Mouse (Mus musculus) heart, postnatal 14 days (tissue): Measurements from ENCODE around the gene Cdh1. TPM values are rescaled to one million over a fixed set of nuclear protein-coding genes. Genes with fewer than 3 reads are reported as not detected.

ENCODE experiments used
- DNase-seq, 2 experiments: peaks; one replicate each; pipeline ENCODE4 v3.0.0; 2021 to 2022
- intact Hi-C: fragments of 180-260 bp; cut with DNase I; formaldehyde crosslinking; loops from one replicate; pipeline ENCODE4 v1.15.1; 2025
- total RNA-seq, 2 experiments: library from RNA; stranded (reverse); gene quantifications; 2 replicates each; pipeline ENCODE4 v1.2.3; 2021

Gene Cdh1
- total RNA-seq, 2 experiments from 2014 or later: 0.39 to 0.96 TPM

GRCm38 (mm10) chr8:106619549-106620245 lies 16.5 kb downstream of the Cdh1 start:
- peak; percentile 29 to 45 for DNase-seq
- intact Hi-C loops: no loop called here

- DNase-seq: no peak
- intact Hi-C loops: no loop called here
These were observed 17.3 kb downstream of the Cdh1 start for GRCm38 (mm10) chr8:106620488-106620887.

GRCm38 (mm10) chr8:106623016-106623415 lies 19.9 kb downstream of the Cdh1 start:
- intact Hi-C loops: no loop called here
- DNase-seq: no peak

GRCm38 (mm10) chr8:106623451-106623850 lies 20.3 kb downstream of the Cdh1 start:
- intact Hi-C loops: no loop called here
- no peak for DNase-seq

- intact Hi-C loops: no loop called here
- no peak for DNase-seq
These were observed 20.8 kb downstream of the Cdh1 start for GRCm38 (mm10) chr8:106623954-106624353.

GRCm38 (mm10) chr8:106624743-106625142 lies 21.6 kb downstream of the Cdh1 start:
- intact Hi-C loops: no loop called here
- DNase-seq: no peak

GRCm38 (mm10) chr8:106626096-106626865 lies 23.1 kb downstream of the Cdh1 start:
- intact Hi-C loops: no loop called here
- no peak for DNase-seq

GRCm38 (mm10) chr8:106628291-106628964 lies 25.3 kb downstream of the Cdh1 start:
- intact Hi-C loops: no loop called here
- DNase-seq: no peak

GRCm38 (mm10) chr8:106629456-106629855 lies 26.3 kb downstream of the Cdh1 start:
- no peak for DNase-seq
- intact Hi-C loops: no loop called here

- DNase-seq: no peak
- intact Hi-C loops: no loop called here
These were observed 28.8 kb downstream of the Cdh1 start for GRCm38 (mm10) chr8:106631904-106632303.

GRCm38 (mm10) chr8:106632650-106633049 lies 29.5 kb downstream of the Cdh1 start:
- DNase-seq: no peak
- intact Hi-C loops: no loop called here

- intact Hi-C loops: no loop called here
These were observed 30.4 kb downstream of the Cdh1 start for GRCm38 (mm10) chr8:106633361-106634158.

GRCm38 (mm10) chr8:106635284-106635683 lies 32.1 kb downstream of the Cdh1 start:
- intact Hi-C loops: no loop called here
- no peak for DNase-seq

More at GRCm38 (mm10) chr8:106633361-106634158, 30.4 kb downstream of the Cdh1 start:
- DNase-seq: no peak

GRCm38 (mm10) chr8:106637446-106637845 lies 34.3 kb downstream of the Cdh1 start:
- no peak for DNase-seq
- intact Hi-C loops: no loop called here

GRCm38 (mm10) chr8:106638768-106639295 lies 35.7 kb downstream of the Cdh1 start:
- no peak for DNase-seq
- intact Hi-C loops: no loop called here

- intact Hi-C loops: no loop called here
- no peak for DNase-seq
These were observed 37.1 kb downstream of the Cdh1 start for GRCm38 (mm10) chr8:106640212-106640611.

GRCm38 (mm10) chr8:106640921-106641320 lies 37.8 kb downstream of the Cdh1 start:
- DNase-seq: no peak
- intact Hi-C loops: no loop called here

- no peak for DNase-seq
- intact Hi-C loops: no loop called here
These were observed 39.0 kb downstream of the Cdh1 start for GRCm38 (mm10) chr8:106642172-106642571.

- intact Hi-C loops: no loop called here
- no peak for DNase-seq
These were observed 39.9 kb downstream of the Cdh1 start for GRCm38 (mm10) chr8:106643100-106643499.

GRCm38 (mm10) chr8:106644957-106645356 lies 41.8 kb downstream of the Cdh1 start:
- DNase-seq: no peak
- intact Hi-C loops: loop anchor here (5.0 kb wide), 2 partner anchors 83 to 233 kb away; no protein-coding TSS in a partner anchor
